Mouse (Mus musculus) hindbrain, embryonic 15.5 days (tissue): ENCODE measurements around the gene Coro2b. TPM values are rescaled to one million over a fixed set of nuclear protein-coding genes. Genes with fewer than 3 reads are reported as not detected.

ENCODE experiments used
- ATAC-seq: fragments of 200-750 bp; cut with Nextera tagmentation; 2 replicates; pipeline ENCODE4 v1.8.0; 2017; ENCODE audit warnings: low read depth, moderate number of reproducible peaks, moderate TSS enrichment; ENCODE audit not compliant: low FRiP score
- H3K27ac ChIP-seq: fragments of 300-500 bp; sonication (generic); replicated peaks from 2 replicates; pipeline ENCODE4 v1.5.1; 2015; ENCODE audit warnings: mild to moderate bottlenecking, inconsistent platforms
- H3K27me3 ChIP-seq: fragments of 300-500 bp; sonication (generic); 2 replicates; pipeline ENCODE4 v1.6.1; 2015; ENCODE audit warnings: control low read depth, inconsistent platforms
- H3K36me3 ChIP-seq: fragments of 300-500 bp; sonication (generic); 2 replicates; pipeline ENCODE4 v1.6.1; 2015; ENCODE audit warnings: control low read depth, inconsistent platforms
- H3K4me1 ChIP-seq: fragments of 300-500 bp; sonication (generic); replicated peaks from 2 replicates; pipeline ENCODE4 v1.6.1; 2015; ENCODE audit warnings: control low read depth, inconsistent platforms
- H3K4me2 ChIP-seq: fragments of 300-500 bp; sonication (generic); 2 replicates; pipeline ENCODE4 v1.6.1; 2015; ENCODE audit warnings: moderate library complexity, mild to moderate bottlenecking, inconsistent platforms
- H3K4me3 ChIP-seq: fragments of 300-500 bp; sonication (generic); 2 replicates; pipeline ENCODE4 v1.5.1; 2015; ENCODE audit warnings: mild to moderate bottlenecking, inconsistent platforms
- H3K9ac ChIP-seq: fragments of 300-500 bp; sonication (generic); 2 replicates; pipeline ENCODE4 v1.6.1; 2015; ENCODE audit warnings: inconsistent platforms
- H3K9me3 ChIP-seq: fragments of 300-500 bp; sonication (generic); 2 replicates; pipeline ENCODE4 v1.6.1; 2016; ENCODE audit warnings: control low read depth, inconsistent platforms
- WGBS: fragments of 180-500 bp; shearing (Covaris S2); methylation state at CpG from one replicate; pipeline ENCODE4 v1.1.7; 2015; 5-methylcytosine and 5-hydroxymethylcytosine counted together
- polyA plus RNA-seq: library from polyadenylated mRNA; unstranded; fragments of >200 nt; fragmentation: Nextera tagmentation; extraction: Ambion mirVana; gene quantifications from 2 replicates; pipeline ENCODE4 v1.2.1, GENCODE M21; 2015

Coro2b gene
- polyA plus RNA-seq, 1 experiment from 2014 or later: 48.3 TPM

DNA sequence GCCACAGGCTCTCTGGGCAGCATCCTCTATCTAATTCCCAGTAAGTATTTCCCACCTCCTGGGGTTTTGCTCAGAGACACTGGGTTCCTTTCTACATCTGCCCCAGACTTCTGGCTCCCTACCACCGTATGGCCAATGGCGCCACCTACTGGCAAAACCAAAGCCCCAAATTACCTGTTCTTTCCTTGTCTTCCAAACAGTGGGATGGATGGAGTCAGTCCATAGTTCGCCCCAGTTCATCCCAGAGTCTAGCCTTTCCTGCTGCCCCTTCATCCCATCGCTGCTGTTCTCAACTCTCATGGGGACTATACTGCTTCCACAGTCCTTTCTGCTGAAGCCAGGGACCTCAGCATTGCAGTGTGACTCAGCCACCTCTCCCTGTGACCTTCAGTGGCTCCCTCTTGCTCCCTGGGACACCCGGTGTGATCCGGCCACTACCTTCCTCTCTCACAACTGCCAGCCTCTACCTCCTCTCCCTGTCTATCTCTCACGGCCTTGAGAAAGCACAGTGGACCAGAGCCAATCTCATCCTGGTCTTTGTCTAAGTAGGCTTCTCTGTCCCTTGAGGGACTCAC, 16.6 kb upstream of the Coro2b start:
- no peak overlapping the region for H3K27ac ChIP-seq
- no peaks in the 10 kb centered on the region for H3K27me3 ChIP-seq
- no peak overlapping the region for H3K4me2 ChIP-seq
- 46% methylated on average over 7 of the region's 7 CpGs for WGBS
- H3K4me3 ChIP-seq: no peak overlapping the region
- peaks cover 16% of the 10 kb centered on the region for H3K4me1 ChIP-seq
- H3K9ac ChIP-seq: no peak overlapping the region
- no peaks in the 10 kb centered on the region for H3K9me3 ChIP-seq
- no peak for ATAC-seq
- H3K36me3 ChIP-seq: no peaks in the 10 kb centered on the region

DNA sequence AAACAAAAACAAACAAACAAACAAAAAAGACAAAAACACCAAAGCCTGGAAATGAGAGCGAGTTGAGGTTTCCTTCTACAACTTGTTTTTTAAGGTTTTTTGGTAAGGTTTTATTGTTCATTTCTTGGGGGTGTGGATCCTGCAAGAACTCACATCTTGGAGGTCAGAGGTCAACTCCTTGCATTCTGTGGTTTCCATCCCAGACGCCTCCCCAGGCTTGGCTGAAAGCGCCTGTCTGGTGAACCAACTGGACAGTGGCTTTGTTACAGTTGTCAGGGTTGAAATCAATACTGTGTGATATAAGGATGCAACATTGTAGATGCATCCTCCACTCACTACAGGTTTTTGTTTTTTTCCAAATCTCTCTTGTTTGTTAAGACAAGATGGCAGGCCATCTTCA, 14.7 kb upstream of the Coro2b start:
- H3K4me3 ChIP-seq: no peak overlapping the region
- no peaks in the 10 kb centered on the region for H3K36me3 ChIP-seq
- peaks cover 16% of the 10 kb centered on the region for H3K4me1 ChIP-seq
- no peak for ATAC-seq
- 71% methylated on average over 3 of the region's 3 CpGs for WGBS
- no peaks in the 10 kb centered on the region for H3K27me3 ChIP-seq
- no peak overlapping the region for H3K27ac ChIP-seq
- H3K9ac ChIP-seq: no peak overlapping the region
- no peak overlapping the region for H3K4me2 ChIP-seq
- no peaks in the 10 kb centered on the region for H3K9me3 ChIP-seq

DNA sequence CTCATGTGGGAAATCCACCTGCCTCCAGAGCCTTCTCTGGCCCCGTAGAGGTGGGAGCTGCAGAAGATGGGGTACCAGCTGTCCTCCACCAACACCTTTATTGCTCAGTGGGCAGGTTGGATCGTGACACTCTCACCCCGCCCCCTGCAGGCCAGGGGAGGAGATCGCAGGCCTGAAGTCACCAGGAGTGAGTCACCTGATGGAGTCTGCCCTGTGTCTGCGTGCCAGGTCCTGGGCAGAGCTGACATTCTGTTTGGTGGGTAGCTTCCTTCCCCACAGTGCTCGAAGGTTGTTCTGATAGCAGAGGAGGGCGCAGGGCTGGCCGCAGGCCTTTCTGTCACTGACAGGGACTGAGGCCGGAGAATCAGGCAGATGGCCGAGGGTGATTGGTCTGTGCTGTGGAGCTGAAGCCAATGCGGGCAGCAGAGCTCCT, 13.8 kb upstream of the Coro2b start:
- 0 out of 2 replicates have a peak, but pooled peaks have one; percentile 9 for ATAC-seq
- H3K9ac ChIP-seq: no peak overlapping the region
- no peak overlapping the region for H3K27ac ChIP-seq
- no peaks in the 10 kb centered on the region for H3K36me3 ChIP-seq
- H3K27me3 ChIP-seq: no peaks in the 10 kb centered on the region
- WGBS: 41% methylated on average over 11 of the region's 11 CpGs
- H3K9me3 ChIP-seq: no peaks in the 10 kb centered on the region
- H3K4me3 ChIP-seq: no peak overlapping the region
- peaks cover 16% of the 10 kb centered on the region for H3K4me1 ChIP-seq
- H3K4me2 ChIP-seq: no peak overlapping the region

DNA sequence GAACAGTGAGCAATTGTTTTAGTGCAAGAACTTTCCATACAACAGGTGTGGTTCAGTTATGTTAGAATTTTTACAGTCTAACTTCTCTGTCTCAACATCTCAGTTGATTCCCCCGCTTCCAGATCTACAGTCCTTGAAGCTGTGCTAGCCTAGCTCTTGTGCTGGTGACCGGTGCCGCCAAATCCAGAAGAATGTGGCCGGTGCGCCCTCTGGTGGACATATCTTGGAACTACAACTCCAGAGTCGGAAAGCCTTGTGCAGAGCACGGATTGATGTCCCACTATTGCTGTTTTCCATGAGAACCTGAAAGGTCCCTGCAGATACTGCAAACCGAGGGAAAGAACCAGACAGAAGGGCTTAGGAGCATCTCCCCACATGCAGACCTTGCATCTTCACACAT, 13.0 kb upstream of the Coro2b start:
- H3K4me2 ChIP-seq: no peak overlapping the region
- H3K4me3 ChIP-seq: no peak overlapping the region
- H3K27me3 ChIP-seq: no peaks in the 10 kb centered on the region
- WGBS: 3% methylated on average over 8 of the region's 8 CpGs
- 0 out of 2 replicates have a peak, but pooled peaks have one; percentile 56 for ATAC-seq
- peaks cover 16% of the 10 kb centered on the region for H3K4me1 ChIP-seq
- no peaks in the 10 kb centered on the region for H3K36me3 ChIP-seq
- no peak overlapping the region for H3K9ac ChIP-seq
- no peaks in the 10 kb centered on the region for H3K9me3 ChIP-seq
- no peak overlapping the region for H3K27ac ChIP-seq

DNA sequence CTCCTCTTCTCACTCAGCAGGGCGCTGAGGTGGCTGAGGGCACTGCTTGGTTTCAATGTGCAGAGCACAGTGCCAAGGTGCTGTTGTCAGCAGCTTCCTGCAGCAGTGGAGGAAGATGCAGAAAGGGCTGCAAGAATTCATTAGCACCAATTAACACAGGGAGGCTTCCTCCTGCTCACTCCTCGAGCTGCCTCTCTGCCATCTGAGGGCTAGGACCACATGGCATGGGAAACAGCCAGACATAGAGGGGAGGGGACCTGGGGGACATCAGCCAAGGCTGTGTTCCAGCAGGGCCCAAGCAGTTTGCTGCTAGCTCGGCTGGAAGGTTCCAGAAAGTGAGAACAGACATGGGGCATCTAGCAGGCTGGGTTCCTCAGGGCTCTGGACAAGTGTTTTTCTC, 10.6 kb upstream of the Coro2b start:
- Histone ChIP-seq H3K4me1 (peaks cover 18% of the 10 kb centered on the region), H3K4me3 (no peak overlapping the region), H3K27me3 (no peaks in the 10 kb centered on the region), H3K9me3 (no peaks in the 10 kb centered on the region), H3K4me2 (no peak overlapping the region), H3K9ac (no peak overlapping the region), H3K27ac (no peak overlapping the region), H3K36me3 (no peaks in the 10 kb centered on the region)
- ATAC-seq: no peak
- WGBS: 56% methylated on average over 3 of the region's 3 CpGs

DNA sequence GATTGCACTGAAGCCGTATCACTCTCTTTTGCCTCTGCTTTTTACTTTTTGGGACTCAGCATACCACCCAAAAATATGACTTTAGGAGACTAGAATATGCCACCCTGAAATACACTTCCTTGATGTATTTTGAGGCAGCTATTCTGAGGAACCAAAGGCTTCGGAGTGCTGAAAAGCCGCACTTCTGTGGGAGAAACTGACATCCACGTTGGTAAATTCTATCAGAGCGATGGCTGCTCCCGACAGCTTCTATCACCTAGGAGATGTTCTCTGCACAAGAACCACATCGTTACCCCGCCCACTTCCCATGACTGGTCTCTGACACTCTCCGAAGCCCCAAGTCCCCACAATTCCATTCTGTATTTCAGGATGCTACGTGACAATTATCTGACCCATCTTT, 8.0 kb upstream of the Coro2b start:
- Histone ChIP-seq H3K4me3 (no peak overlapping the region), H3K27ac (peak overlapping the region; percentile 26), H3K27me3 (no peaks in the 10 kb centered on the region), H3K36me3 (no peaks in the 10 kb centered on the region), H3K4me2 (no peak overlapping the region), H3K9me3 (no peaks in the 10 kb centered on the region), H3K9ac (no peak overlapping the region), H3K4me1 (peaks cover 37% of the 10 kb centered on the region)
- ATAC-seq: no peak
- 46% methylated on average over 10 of the region's 10 CpGs for WGBS

DNA sequence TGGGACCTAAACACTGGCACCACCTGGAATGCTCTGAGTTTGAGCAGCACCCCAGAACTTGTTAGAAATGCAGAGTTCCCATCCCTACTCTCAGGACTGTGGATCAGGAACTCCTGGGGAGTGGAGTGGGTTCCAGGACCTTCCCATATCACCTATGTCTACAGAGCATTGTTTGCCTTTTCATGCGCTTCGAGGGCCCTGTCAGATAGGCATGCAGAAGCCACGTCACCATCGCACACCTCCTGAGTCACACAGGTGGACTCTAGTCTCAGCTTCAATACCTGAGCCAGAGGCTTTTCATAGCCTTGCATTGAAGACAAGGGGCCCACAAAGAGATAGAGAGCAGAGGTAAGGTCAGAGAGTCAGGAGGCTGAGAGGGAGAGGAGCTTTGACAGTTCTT, 7.0 kb upstream of the Coro2b start:
- H3K9ac ChIP-seq: no peak overlapping the region
- H3K9me3 ChIP-seq: no peaks in the 10 kb centered on the region
- no peaks in the 10 kb centered on the region for H3K27me3 ChIP-seq
- H3K4me2 ChIP-seq: no peak overlapping the region
- no peak for ATAC-seq
- peaks cover 47% of the 10 kb centered on the region for H3K4me1 ChIP-seq
- peak overlapping the region; percentile 26; the same call in 1 of the 2 replicates for H3K27ac ChIP-seq
- H3K4me3 ChIP-seq: no peak overlapping the region
- no peaks in the 10 kb centered on the region for H3K36me3 ChIP-seq
- 90% methylated on average over 4 of the region's 4 CpGs for WGBS

DNA sequence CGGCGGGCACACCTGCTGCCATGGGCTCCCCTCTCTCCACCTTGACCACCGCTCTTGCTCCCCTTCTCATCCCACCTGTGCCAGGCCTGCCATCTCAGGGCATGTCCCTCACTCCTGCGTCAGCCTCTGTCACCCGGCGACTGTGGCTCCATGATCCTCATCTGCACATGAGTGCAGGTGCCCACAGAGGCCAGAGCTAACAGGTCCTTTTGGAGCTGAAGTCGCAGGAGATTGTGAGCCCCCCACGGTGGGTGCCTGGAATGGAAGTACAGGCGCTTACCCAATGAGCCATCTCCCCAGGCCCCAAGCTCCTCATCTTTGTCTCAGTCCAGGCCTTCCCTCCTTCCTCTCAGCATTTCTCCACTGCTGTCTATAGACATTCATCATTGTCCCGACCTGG, 4.8 kb upstream of the Coro2b start:
- H3K4me2 ChIP-seq: no peak overlapping the region
- H3K27ac ChIP-seq: peak overlapping the region; percentile 86
- H3K9ac ChIP-seq: no peak overlapping the region
- 48% methylated on average over 10 of the region's 10 CpGs for WGBS
- H3K4me3 ChIP-seq: no peak overlapping the region
- no peak for ATAC-seq
- no peaks in the 10 kb centered on the region for H3K36me3 ChIP-seq
- no peaks in the 10 kb centered on the region for H3K9me3 ChIP-seq
- peaks cover 58% of the 10 kb centered on the region for H3K4me1 ChIP-seq
- H3K27me3 ChIP-seq: no peaks in the 10 kb centered on the region

DNA sequence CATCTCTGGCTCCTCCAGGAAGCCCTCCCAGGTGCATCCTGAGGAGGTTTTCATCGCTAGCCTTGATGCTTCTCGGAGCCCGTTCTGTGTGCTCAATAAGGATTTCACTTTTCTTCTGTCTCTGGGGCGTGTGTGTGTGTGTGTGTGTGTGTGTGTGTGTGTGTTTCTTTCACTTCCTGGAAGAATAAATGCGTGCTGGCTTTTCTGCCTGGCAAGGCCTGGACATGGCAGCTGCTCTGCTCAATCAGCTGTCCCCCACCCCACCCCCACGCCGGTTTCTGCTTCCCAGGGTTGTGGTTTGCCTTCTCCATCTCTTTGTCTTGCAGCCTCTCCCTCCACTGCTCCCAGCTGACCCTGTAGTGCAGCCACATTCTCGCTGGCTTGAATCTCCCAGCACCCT, 4.3 kb upstream of the Coro2b start:
- no peak overlapping the region for H3K4me3 ChIP-seq
- 0 out of 2 replicates have a peak, but pooled peaks have one; percentile 5 for ATAC-seq
- H3K4me2 ChIP-seq: peak overlapping the region; percentile 18; the same call in 1 of the 2 replicates
- no peaks in the 10 kb centered on the region for H3K36me3 ChIP-seq
- 31% methylated on average over 8 of the region's 8 CpGs for WGBS
- H3K4me1 ChIP-seq: peaks cover 59% of the 10 kb centered on the region
- H3K27ac ChIP-seq: peak overlapping the region; percentile 86
- H3K9ac ChIP-seq: peak overlapping the region; percentile 26; the same call in 1 of the 2 replicates
- no peaks in the 10 kb centered on the region for H3K27me3 ChIP-seq
- no peaks in the 10 kb centered on the region for H3K9me3 ChIP-seq

DNA sequence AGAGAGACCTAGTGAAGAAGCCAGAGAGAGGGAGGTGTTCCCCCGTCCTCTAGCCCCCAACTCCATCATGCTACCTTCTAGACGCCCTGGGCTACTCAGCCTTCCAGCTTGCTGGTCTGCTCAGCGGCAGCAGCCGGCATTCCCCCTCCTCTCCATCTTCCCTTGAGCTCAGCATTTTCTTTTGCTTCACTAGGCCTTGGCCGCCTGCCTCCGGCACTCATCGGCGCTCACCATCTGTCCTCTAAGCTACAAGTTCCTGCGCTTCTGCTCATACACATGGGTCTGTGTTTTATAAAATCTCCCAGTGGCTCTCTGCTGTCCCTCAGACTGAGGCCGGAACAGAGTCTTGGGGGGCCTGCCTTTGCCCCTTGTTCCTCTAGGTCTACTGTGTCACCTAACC, 3.9 kb upstream of the Coro2b start:
- WGBS: 14% methylated on average over 10 of the region's 10 CpGs
- H3K36me3 ChIP-seq: no peaks in the 10 kb centered on the region
- H3K4me2 ChIP-seq: peak overlapping the region; percentile 18; the same call in 1 of the 2 replicates
- ATAC-seq: 0 out of 2 replicates have a peak, but pooled peaks have one; percentile 20
- peak overlapping the region; percentile 86 for H3K27ac ChIP-seq
- H3K9ac ChIP-seq: peak overlapping the region; percentile 26; the same call in 1 of the 2 replicates
- H3K4me3 ChIP-seq: no peak overlapping the region
- H3K9me3 ChIP-seq: no peaks in the 10 kb centered on the region
- H3K27me3 ChIP-seq: no peaks in the 10 kb centered on the region
- H3K4me1 ChIP-seq: peaks cover 63% of the 10 kb centered on the region

DNA sequence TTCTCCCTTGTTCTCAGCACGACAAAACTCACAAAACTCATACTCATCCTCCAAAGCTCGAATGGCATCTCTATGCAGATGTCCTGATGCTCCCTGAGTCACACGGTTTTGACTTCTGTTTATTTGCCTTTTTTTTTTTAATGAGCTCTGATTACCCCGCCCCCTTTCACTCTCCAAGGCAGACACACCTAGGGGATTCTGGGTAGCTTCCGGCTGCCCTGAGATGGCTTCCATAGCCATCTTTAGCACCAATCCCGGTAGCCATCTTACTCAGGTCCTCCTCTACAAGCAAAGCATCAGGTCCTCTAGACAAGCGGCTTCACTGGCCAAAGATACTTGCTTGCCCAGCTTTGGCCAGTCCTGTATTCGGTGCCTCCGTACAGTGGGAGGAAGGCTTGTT, 3.3 kb upstream of the Coro2b start:
- Histone ChIP-seq H3K36me3 (no peaks in the 10 kb centered on the region), H3K4me2 (peak overlapping the region; percentile 18; the same call in 1 of the 2 replicates), H3K27ac (peak overlapping the region; percentile 86), H3K9me3 (no peaks in the 10 kb centered on the region), H3K4me3 (no peak overlapping the region), H3K4me1 (peaks cover 66% of the 10 kb centered on the region), H3K27me3 (no peaks in the 10 kb centered on the region), H3K9ac (no peak overlapping the region)
- ATAC-seq: no peak
- 80% methylated on average over 9 of the region's 9 CpGs for WGBS

DNA sequence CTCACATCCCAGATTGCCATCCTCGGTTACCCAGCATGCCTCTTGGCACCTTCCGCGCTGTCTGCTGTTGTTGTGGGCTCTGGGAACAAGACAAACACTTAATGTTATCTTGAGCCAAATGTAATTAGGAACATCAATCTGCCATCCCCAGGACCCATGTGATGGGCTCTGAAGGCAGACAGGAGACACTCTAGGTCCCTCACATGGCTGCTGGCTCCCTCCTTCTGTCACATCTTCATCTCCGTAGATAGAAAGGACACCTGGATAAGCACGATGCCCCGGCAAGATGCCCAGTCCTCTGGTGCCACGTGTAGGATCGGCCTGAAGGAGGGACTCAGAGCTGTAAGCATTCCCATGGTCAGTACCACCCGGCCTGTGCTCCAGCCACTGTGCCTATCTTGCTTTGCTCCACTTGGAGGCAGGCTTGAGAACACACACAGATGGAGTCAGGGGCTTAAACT, 2.4 kb upstream of the Coro2b start:
- H3K4me1 ChIP-seq: peaks cover 66% of the 10 kb centered on the region
- no peak overlapping the region for H3K4me2 ChIP-seq
- H3K4me3 ChIP-seq: no peak overlapping the region
- H3K36me3 ChIP-seq: no peaks in the 10 kb centered on the region
- peak overlapping the region; percentile 86; the same call in 1 of the 2 replicates for H3K27ac ChIP-seq
- no peaks in the 10 kb centered on the region for H3K9me3 ChIP-seq
- no peaks in the 10 kb centered on the region for H3K27me3 ChIP-seq
- no peak for ATAC-seq
- no peak overlapping the region for H3K9ac ChIP-seq
- WGBS: 66% methylated on average over 9 of the region's 9 CpGs

DNA sequence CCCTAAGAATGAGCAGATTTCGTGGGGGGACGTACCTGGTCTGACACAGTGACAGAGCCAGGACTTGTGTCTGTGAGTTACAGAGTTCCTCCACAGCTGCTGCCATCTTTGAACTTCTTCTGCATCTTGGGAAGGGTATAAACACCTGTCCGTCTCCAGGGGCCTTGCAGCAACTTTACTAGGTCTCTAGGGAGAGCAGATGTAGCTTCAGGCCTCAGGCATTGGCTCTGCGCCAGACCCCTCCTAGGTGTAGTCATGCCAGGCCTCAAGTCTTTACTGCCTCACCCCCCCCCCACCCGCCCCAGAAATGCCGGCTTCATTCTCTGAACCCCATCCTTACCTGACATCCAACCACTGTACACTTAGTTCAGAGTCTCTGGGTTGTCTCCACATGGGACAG, 1.1 kb upstream of the Coro2b start:
- ATAC-seq: no peak
- 71% methylated on average over 6 of the region's 6 CpGs for WGBS
- Histone ChIP-seq H3K36me3 (no peaks in the 10 kb centered on the region), H3K4me1 (peaks cover 74% of the 10 kb centered on the region), H3K4me3 (no peak overlapping the region), H3K27ac (no peak overlapping the region), H3K9ac (no peak overlapping the region), H3K27me3 (no peaks in the 10 kb centered on the region), H3K4me2 (peak overlapping the region; percentile 83), H3K9me3 (no peaks in the 10 kb centered on the region)
